Mouse (Mus musculus) bone marrow, adult 2 months (tissue): Measurements from ENCODE around the gene Nme7.

Experiments
- CTCF ChIP-seq: fragments of 200-500 bp; IDR thresholded peaks from 2 replicates; pipeline ENCODE4 v1.5.1; 2011; ENCODE audit warnings: low read length, control low read depth; ENCODE audit not compliant: control insufficient read depth, insufficient read depth
- POLR2A ChIP-seq: fragments of 200-500 bp; IDR thresholded peaks from 2 replicates; pipeline ENCODE4 v1.6.1; 2011; ENCODE audit warnings: low read depth, mild to moderate bottlenecking, control low read depth, low read length, borderline replicate concordance; ENCODE audit not compliant: control insufficient read depth

- TF ChIP-seq CTCF (no peak), POLR2A (no peak)
These were observed 104.7 kb downstream of the Nme7 start for GRCm38 (mm10) chr1:164408655-164409054.
